Mouse (Mus musculus) hindbrain, embryonic 10.5 days (tissue): ENCODE data around the gene Ptpn6. TPM values are rescaled to one million over a fixed set of nuclear protein-coding genes. Genes with fewer than 3 reads are reported as not detected.

Source experiments
- DNase-seq: peaks from one replicate; pipeline ENCODE4 v3.0.0-alpha.2; 2017; ENCODE audit warnings: low spot score
- H3K27ac ChIP-seq: fragments of 300-500 bp; sonication (generic); 2 replicates; pipeline ENCODE4 v1.5.1; 2016; ENCODE audit warnings: mild to moderate bottlenecking, moderate library complexity
- H3K27me3 ChIP-seq: fragments of 300-500 bp; sonication (generic); 2 replicates; pipeline ENCODE4 v1.6.1; 2016; ENCODE audit warnings: mild to moderate bottlenecking; ENCODE audit not compliant: poor library complexity, insufficient read depth, severe bottlenecking
- H3K36me3 ChIP-seq: fragments of 300-500 bp; sonication (generic); 2 replicates; pipeline ENCODE4 v1.6.1; 2016; ENCODE audit warnings: mild to moderate bottlenecking, moderate library complexity
- H3K4me1 ChIP-seq: fragments of 300-500 bp; sonication (generic); replicated peaks from 2 replicates; pipeline ENCODE4 v1.6.1; 2016; ENCODE audit warnings: mild to moderate bottlenecking
- H3K4me3 ChIP-seq: fragments of 300-500 bp; sonication (generic); 2 replicates; pipeline ENCODE4 v1.5.1; 2016; ENCODE audit warnings: mild to moderate bottlenecking, moderate library complexity
- H3K9me3 ChIP-seq: fragments of 300-500 bp; sonication (generic); 2 replicates; pipeline ENCODE4 v1.6.1; 2016; ENCODE audit warnings: mild to moderate bottlenecking, moderate library complexity
- WGBS: fragments of 180-500 bp; shearing (Covaris S2); methylation state at CpG from one replicate; pipeline ENCODE4 v1.1.7; 2016; 5-methylcytosine and 5-hydroxymethylcytosine counted together
- polyA plus RNA-seq: library from polyadenylated mRNA; unstranded; fragments of >200 nt; fragmentation: Nextera tagmentation; extraction: Ambion mirVana; gene quantifications from 2 replicates; pipeline ENCODE4 v1.2.1, GENCODE M21; 2016

Ptpn6 gene
- polyA plus RNA-seq, 1 experiment from 2014 or later, result 8.2 TPM

DNA sequence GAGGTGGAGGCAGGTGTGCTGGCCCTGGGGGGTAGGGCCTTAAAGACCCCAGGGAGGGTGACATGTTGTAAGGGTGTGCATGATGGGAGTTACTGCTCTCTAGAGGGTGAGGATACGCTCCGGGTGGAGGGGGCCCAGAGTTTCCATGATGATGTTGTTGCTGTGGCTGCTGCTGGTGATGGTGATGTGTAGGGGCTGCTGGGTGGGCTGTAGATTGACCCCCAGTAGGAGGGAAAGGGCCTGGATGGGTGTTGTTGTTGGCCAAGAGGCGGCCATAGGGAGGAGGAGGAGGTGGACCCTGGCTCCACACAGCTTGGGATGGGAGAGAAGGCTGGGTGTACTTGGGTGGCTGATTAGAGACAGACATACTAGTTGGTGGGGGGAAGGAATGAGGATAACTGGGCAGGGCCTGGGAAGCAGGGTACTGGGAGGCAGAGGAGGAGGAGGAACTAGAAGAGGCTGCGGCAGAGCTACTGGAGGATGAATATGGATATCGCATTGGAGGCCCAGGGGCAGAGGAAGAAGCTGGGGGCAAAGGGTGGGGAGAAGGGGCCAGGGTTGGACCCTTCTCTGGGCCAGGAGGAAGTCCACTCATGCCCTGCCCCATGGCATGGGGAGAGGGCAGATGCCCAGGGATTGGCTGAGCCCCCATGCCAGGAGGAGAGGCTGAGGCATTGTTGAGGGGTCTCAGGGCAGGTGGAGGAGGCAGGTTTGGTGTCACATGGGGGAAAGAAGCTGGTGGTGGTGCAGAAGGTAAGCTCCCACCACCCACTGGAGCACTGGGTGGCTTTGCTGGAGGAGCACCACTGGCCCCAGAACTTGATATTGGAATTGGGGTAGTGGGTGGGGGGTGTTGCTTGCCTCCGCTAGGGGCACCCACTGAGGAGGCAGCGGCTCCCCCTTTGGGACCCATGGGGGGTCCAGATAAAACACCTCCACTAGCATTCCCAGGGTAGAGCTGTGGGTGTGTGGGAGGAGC, 8.4 kb upstream of the Ptpn6 start:
- 87% methylated on average over 7 of the region's 7 CpGs for WGBS
- Histone ChIP-seq H3K4me1 (peaks cover 41% of the 10 kb centered on the region), H3K9me3 (no peaks in the 10 kb centered on the region), H3K27me3 (no peaks in the 10 kb centered on the region), H3K27ac (peak overlapping the region; percentile 95), H3K4me3 (peak overlapping the region; percentile 68), H3K36me3 (peaks cover 79% of the 10 kb centered on the region)
- DNase-seq, result no peak

DNA sequence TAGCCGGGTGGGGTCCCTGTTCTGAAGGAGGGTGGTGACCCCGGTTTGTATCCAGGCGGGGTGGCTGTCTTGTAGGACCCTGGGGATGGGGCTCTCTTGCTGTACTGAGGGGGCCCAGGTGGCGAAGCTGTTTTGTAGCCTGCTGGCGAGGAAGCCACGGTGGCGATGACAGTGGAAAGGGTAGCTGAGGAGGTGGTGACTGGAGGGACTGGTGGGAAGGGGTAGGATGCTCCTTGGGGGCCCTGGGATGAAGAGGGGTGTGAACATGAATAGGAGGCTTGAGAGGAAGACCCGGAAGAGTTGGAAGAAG, 7.7 kb upstream of the Ptpn6 start:
- Histone ChIP-seq H3K9me3 (no peaks in the 10 kb centered on the region), H3K36me3 (peaks cover 75% of the 10 kb centered on the region), H3K27me3 (no peaks in the 10 kb centered on the region), H3K27ac (peak overlapping the region; percentile 95), H3K4me1 (peaks cover 47% of the 10 kb centered on the region), H3K4me3 (peak overlapping the region; percentile 68)
- WGBS, result 17% methylated on average over 8 of the region's 8 CpGs
- DNase-seq, result no peak

DNA sequence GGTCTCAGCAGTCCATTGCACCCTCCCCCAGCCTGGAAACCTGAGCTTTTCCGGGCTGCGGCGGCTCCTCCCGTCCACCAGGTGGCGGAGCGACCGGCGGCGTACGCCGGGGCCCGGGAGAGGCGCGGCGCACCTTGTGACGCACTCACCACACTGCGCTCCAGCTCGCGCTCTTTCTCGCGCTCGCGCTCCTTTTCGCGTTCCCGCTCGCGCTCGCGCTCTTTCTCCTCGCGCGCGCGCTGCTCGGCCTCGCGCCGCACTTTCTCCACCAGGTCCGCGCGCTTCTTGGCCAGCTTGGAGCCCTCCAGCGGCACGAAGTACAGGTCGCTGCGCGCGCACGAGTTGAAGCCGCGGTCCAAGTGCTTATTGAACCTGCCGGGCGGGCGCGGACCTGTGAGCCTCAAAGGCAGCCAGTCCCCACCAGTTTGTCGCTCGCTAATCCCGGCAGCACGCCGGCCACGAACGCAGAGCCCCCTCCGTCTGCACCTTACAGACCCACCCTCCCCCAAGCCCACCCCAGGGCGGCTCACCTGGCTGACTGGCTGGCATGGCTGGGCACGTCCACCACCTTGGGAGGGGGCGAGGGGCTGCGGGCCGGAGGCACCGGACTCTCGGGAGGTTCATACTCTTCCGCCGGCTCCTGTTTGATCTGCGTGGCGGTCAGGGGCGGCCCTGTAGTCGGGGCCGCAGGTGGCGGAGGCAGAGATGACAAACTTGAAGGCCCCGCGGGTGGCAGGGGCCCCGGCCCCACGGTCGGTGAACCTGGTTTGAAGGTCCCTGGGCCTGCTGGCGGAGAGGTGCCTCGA, 7.2 kb upstream of the Ptpn6 start:
- Histone ChIP-seq H3K27me3 (no peaks in the 10 kb centered on the region), H3K4me3 (peak overlapping the region; percentile 68), H3K36me3 (peaks cover 71% of the 10 kb centered on the region), H3K27ac (peak overlapping the region; percentile 95), H3K4me1 (peaks cover 48% of the 10 kb centered on the region), H3K9me3 (no peaks in the 10 kb centered on the region)
- 1% methylated on average over 85 of the region's 85 CpGs for WGBS
- peak; percentile 93 for DNase-seq

DNA sequence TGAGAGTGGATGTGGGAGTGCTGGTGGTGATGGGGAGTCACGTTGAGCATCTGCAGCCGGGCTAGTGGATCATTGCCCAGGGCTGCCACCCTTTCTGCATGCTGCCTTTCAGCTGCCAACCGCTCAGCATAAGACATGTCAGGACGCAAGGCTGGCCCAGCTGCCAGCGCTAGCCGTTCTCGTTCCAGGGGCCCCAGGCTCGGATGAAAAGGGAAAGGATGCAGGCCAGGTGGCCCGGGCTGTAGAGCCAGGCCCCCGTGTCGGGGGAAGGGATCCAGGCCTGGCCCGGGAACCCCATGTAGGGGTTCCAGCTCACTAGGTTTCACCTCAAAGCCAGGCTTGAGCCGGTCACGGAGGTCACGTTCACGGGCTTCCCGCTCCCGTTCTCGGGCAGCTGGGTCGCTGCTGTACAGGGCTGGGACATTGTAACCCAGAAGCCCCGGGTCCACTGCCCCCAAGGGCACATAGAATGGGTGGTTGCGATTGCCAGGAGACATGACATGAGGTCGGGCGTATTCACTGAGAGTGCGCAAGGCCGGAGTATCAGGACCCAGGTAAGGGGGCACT, 6.3 kb upstream of the Ptpn6 start:
- DNase-seq, result no peak
- peak overlapping the region; percentile 68 for H3K4me3 ChIP-seq
- H3K9me3 ChIP-seq, result no peaks in the 10 kb centered on the region
- H3K4me1 ChIP-seq, result peaks cover 55% of the 10 kb centered on the region
- H3K27me3 ChIP-seq, result no peaks in the 10 kb centered on the region
- 72% methylated on average over 26 of the region's 26 CpGs for WGBS
- peaks cover 63% of the 10 kb centered on the region for H3K36me3 ChIP-seq
- H3K27ac ChIP-seq, result peak overlapping the region; percentile 95

DNA sequence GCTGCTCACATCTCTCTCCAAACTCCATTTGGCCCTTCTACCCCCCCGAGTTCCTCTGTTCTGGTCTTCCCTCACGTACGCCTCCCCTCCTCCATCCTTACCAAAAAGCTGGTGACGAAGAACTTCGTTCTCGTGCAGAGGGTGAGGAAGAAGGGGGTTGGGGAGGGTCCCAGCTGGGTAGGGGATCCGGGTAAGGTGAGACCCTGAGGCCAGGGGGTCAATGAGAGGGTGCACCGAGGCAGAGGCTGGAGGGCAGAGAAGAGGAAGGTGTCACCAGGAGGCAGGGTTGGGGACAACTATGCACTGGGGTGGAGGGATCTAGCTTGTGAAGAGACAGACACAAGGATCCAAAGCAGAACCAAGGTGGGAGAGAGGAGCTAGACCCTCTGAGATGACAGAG, 5.1 kb upstream of the Ptpn6 start:
- Histone ChIP-seq H3K27ac (no peak overlapping the region), H3K4me1 (peaks cover 67% of the 10 kb centered on the region), H3K36me3 (peaks cover 51% of the 10 kb centered on the region), H3K27me3 (no peaks in the 10 kb centered on the region), H3K9me3 (no peaks in the 10 kb centered on the region), H3K4me3 (no peak overlapping the region)
- no peak for DNase-seq
- WGBS, result 90% methylated on average over 8 of the region's 8 CpGs

DNA sequence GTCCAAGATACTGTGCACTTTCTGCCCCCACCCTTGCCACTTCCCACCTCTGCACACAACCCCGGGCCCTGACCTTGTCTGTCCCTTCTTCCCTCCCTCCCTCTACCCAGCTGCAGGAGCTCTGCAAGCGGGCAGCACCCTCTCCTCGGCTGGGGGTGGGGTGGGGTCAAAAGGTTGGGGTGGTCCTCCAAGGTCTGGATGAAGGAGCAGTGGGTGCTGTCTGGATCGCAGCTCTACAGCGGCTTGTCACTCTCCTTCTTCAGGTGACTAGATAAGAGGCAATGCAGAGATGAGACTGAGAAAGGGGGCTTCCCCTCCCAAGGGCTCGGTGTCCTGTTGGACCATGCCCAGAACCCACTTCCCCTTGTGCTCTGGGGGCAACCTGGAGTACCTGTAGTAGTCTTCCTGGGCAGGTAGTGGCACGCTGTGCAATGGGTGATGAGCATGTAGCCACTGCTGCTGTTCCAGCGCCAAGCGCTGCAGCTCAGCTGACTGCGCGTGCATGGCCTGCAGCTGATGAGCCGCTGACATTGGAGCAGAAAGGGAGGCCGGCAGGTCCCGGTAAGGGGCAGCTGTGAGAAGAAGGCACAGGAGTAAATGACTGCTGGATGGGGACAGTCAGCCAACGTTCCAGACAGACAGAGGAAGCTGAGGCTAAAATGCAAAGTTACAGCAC, 4.5 kb upstream of the Ptpn6 start:
- no peaks in the 10 kb centered on the region for H3K9me3 ChIP-seq
- H3K4me3 ChIP-seq, result no peak overlapping the region; the same call in 1 of the 2 replicates
- peaks cover 72% of the 10 kb centered on the region for H3K4me1 ChIP-seq
- peak overlapping the region; percentile 40; the same call in 1 of the 2 replicates for H3K27ac ChIP-seq
- H3K36me3 ChIP-seq, result peaks cover 44% of the 10 kb centered on the region
- no peak for DNase-seq
- 90% methylated on average over 15 of the region's 15 CpGs for WGBS
- H3K27me3 ChIP-seq, result no peaks in the 10 kb centered on the region

DNA sequence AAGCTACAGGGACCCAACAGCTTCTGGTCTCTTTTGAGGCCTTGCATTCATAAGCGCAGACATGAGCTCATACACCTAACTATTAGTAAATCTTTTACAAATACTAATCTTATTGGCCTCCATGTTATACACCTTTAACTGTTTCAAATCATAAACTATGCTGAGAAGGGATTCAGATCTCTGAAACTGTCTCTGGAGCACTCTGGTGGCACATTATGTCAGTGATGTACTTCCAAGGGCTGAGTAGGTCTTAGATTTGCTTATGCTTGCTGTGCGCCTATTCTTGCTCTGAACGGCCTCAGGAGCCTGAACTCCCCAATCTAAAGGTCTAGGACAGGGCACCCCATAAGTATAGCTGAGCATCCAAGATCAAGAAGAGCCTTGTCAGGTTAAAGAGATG, 3.3 kb upstream of the Ptpn6 start:
- Histone ChIP-seq H3K4me1 (peaks cover 66% of the 10 kb centered on the region), H3K27me3 (no peaks in the 10 kb centered on the region), H3K9me3 (no peaks in the 10 kb centered on the region), H3K4me3 (peak overlapping the region; percentile 77), H3K27ac (peak overlapping the region; percentile 99), H3K36me3 (peaks cover 33% of the 10 kb centered on the region)
- WGBS, result 69% methylated on average over 3 of the region's 3 CpGs
- no peak for DNase-seq

DNA sequence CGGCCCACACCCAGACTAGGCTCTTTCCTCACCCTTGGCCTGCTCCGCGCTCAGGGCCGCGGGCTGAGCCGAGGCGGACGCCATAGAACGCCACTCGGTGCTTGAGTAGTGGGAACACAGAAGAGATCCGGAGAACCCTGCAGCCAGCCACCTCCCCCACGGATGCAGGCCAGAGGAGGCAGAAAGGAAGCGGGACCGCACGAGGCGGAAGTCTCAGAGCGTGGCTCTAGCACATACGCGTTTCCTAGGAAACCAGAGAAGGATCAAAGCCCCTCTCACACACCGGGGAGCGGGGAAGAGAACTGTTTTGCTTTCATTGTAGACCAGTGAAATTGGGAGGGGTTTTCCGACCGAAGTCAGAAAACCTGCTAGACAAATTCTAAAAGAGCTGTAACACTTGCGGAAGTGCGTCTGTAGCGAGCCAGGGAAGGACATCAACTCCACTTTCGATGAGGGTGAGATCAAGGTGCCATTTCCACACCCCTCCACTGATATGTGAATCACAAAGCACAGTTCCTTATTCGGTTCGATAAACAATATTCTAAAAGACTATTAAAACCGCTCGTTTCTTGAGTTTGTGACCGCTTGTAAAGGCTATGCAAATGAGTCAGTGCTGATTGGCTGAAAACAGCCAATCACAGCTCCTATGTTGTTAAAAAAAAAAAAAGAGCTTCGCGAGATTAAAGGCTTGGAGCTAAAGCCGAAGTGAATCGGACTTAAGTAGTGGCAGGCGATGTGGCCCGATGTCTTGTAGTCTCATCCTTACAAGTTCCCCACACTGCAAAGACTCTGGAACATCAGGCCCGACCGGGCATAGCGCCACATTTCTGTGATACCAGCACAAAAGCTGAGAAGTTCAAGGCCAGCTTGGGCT, 2.6 kb upstream of the Ptpn6 start, which contains the start of gene Grcc10:
Gene Grcc10, minus strand, starts transcription at position 487 of the 874 bp plus-strand sequence.
- WGBS, result under 1% methylated on average over 41 of the region's 41 CpGs
- peaks cover 59% of the 10 kb centered on the region for H3K4me1 ChIP-seq

DNA sequence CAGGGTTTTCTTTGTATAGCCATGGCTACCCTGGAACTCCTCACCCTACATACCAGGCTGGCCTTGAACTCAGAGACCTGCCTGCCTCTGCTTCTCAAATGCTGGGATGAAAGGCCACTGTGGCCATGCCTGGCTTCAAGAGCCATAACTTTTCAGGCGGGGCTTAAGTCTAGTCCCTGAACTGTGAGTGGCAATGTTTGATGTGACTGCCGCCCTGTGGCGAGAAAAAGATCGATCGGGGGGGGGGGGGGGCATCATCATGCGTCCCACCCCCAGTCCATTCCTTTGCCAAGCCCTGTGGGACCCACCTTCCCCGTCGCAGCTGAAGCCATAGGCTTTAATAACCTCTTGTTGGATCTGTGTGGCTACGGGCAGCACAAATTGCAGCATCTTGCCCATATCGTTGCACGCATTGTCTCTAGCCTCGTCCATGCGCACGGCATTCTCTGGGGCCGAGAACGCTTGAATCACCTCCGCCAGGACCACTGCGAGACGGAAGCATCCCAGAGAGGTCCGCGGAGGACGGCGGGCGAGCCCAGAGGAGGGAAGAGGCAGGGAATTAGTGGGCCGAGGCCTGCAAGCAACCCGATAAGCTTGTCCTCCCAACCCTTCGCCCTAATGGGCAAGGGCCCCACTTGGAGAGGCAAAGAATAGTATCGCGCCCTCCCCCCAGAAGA, 1.8 kb upstream of the Ptpn6 start:
- no peaks in the 10 kb centered on the region for H3K9me3 ChIP-seq
- H3K27ac ChIP-seq, result peak overlapping the region; percentile 99
- WGBS, result under 1% methylated on average over 29 of the region's 29 CpGs
- H3K27me3 ChIP-seq, result no peaks in the 10 kb centered on the region
- peaks cover 29% of the 10 kb centered on the region for H3K36me3 ChIP-seq
- H3K4me1 ChIP-seq, result peaks cover 51% of the 10 kb centered on the region
- no peak for DNase-seq
- H3K4me3 ChIP-seq, result peak overlapping the region; percentile 77

More for the DNA sequence above, 2.6 kb upstream of the Ptpn6 start, which contains the start of gene Grcc10:
- peak within 1 kb of the TSS; percentile 77 for H3K4me3 ChIP-seq
- DNase-seq, result peak; percentile 96
- H3K9me3 ChIP-seq, result no peaks in the 10 kb centered on the region
- H3K27me3 ChIP-seq, result no peaks in the 10 kb centered on the region
- H3K27ac ChIP-seq, result peak within 1 kb of the TSS; percentile 99
- peaks cover 29% of the 10 kb centered on the region for H3K36me3 ChIP-seq

DNA sequence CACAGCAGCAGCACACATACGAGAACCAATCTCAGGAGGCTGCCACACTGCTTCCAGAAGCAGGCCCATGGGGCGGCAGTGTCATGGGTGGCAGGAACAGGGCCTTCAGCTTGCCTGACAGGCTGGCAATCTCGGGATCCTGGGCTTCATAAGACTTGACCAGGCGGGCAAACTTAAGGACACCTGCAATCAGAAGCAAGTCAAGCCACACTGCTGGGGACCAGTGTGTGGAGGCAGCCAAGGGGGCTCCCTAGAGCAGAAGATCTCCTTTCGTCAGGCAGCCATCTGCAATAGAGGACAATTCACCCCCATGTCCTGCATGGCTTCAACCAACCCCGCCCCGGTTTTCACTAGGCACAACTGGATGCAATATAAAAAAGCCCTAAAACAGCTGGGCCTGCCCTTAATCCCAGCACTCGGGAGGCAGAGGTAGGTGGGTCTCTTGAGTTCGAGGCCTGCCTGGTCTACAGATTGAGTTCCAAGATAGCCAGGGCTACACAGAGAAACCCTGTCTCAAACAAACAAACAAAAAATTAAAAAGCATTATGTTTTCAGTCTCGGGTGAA, 800 bp upstream of the Ptpn6 start:
- Histone ChIP-seq H3K27me3 (no peaks in the 10 kb centered on the region), H3K4me3 (peak overlapping the region; percentile 77), H3K9me3 (no peaks in the 10 kb centered on the region), H3K27ac (peak overlapping the region; percentile 99), H3K36me3 (peaks cover 19% of the 10 kb centered on the region), H3K4me1 (peaks cover 43% of the 10 kb centered on the region)
- WGBS, result 88% methylated on average over 10 of the region's 10 CpGs
- DNase-seq, result no peak

DNA sequence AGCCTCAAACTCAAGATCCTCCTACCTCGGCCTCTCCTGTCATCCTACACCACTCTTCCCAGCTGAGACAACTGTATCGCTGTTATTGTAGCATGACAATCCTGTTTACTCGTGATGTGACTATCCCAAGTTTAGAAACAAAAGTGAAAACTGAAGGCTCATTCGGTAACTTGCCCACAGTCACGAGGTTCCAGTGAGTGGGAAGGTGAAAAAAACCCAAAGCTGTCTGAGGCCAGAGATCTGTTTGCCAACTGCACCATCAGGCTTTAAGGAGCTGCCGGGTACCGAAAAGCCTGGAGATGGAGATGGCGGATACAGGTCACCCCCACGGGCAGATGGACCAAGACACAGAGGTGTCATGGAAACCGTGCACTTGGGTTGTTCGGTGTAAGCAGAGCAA, 1.5 kb downstream of the Ptpn6 start:
- no peak overlapping the region for H3K4me3 ChIP-seq
- no peaks in the 10 kb centered on the region for H3K9me3 ChIP-seq
- WGBS, result 92% methylated on average over 11 of the region's 11 CpGs
- no peaks in the 10 kb centered on the region for H3K36me3 ChIP-seq
- no peak overlapping the region for H3K27ac ChIP-seq
- H3K4me1 ChIP-seq, result peaks cover 41% of the 10 kb centered on the region
- DNase-seq, result no peak
- no peaks in the 10 kb centered on the region for H3K27me3 ChIP-seq
